Mouse (Mus musculus) limb, embryonic 11.5 days (tissue): Measurements from ENCODE around the gene Pycr2. TPM values are rescaled to one million over a fixed set of nuclear protein-coding genes. Genes with fewer than 3 reads are reported as not detected.

ENCODE experiments used
- ATAC-seq: fragments of 200-750 bp; cut with Nextera tagmentation; 2 replicates; pipeline ENCODE4 v1.8.0; 2017; ENCODE audit warnings: low read depth; ENCODE audit not compliant: insufficient number of reproducible peaks, low FRiP score, low TSS enrichment
- DNase-seq: peaks from one replicate; pipeline ENCODE4 v3.0.0-alpha.2; 2015; ENCODE audit warnings: low spot score
- H3K27ac ChIP-seq: fragments of 300-500 bp; sonication (generic); replicated peaks from 2 replicates; pipeline ENCODE4 v1.5.1; 2014; ENCODE audit warnings: low read depth, mild to moderate bottlenecking, low read length
- H3K27me3 ChIP-seq: fragments of 300-500 bp; sonication (generic); 2 replicates; pipeline ENCODE4 v1.6.1; 2014; ENCODE audit warnings: mild to moderate bottlenecking, low read length, mixed read lengths; ENCODE audit not compliant: control insufficient read depth, insufficient read depth
- H3K36me3 ChIP-seq: fragments of 300-500 bp; sonication (generic); 2 replicates; pipeline ENCODE4 v1.6.1; 2014; ENCODE audit warnings: mild to moderate bottlenecking, low read length, moderate library complexity, mixed read lengths; ENCODE audit not compliant: control insufficient read depth, insufficient read depth
- H3K4me1 ChIP-seq: fragments of 300-500 bp; sonication (generic); 2 replicates; pipeline ENCODE4 v1.6.1; 2014; ENCODE audit warnings: low read length, mixed read lengths; ENCODE audit not compliant: control insufficient read depth, insufficient read depth
- H3K4me2 ChIP-seq: fragments of 300-500 bp; sonication (generic); 2 replicates; pipeline ENCODE4 v1.6.1; 2014; ENCODE audit warnings: low read depth, mild to moderate bottlenecking, moderate library complexity; ENCODE audit not compliant: severe bottlenecking
- H3K4me3 ChIP-seq: fragments of 300-500 bp; sonication (generic); 2 replicates; pipeline ENCODE4 v1.5.1; 2014; ENCODE audit warnings: low read depth, low read length
- H3K9ac ChIP-seq: fragments of 300-500 bp; sonication (generic); 2 replicates; pipeline ENCODE4 v1.6.1; 2014; ENCODE audit warnings: mild to moderate bottlenecking, low read length
- H3K9me3 ChIP-seq: fragments of 300-500 bp; sonication (generic); 2 replicates; pipeline ENCODE4 v1.6.1; 2016; ENCODE audit warnings: low read length; ENCODE audit not compliant: control insufficient read depth
- WGBS: fragments of 180-500 bp; shearing (Covaris S2); extraction: QIAGEN DNeasy Blood & Tissue Kit; methylation state at CpG from one replicate; pipeline ENCODE4 v1.1.7; 2014; 5-methylcytosine and 5-hydroxymethylcytosine counted together
- polyA plus RNA-seq: library from polyadenylated mRNA; unstranded; fragments of >200 nt; fragmentation: Nextera tagmentation; extraction: Ambion mirVana; gene quantifications from 2 replicates; pipeline ENCODE4 v1.2.1, GENCODE M21; 2014

Pycr2 gene
- polyA plus RNA-seq = 120 and 137 TPM in 2 replicates

DNA sequence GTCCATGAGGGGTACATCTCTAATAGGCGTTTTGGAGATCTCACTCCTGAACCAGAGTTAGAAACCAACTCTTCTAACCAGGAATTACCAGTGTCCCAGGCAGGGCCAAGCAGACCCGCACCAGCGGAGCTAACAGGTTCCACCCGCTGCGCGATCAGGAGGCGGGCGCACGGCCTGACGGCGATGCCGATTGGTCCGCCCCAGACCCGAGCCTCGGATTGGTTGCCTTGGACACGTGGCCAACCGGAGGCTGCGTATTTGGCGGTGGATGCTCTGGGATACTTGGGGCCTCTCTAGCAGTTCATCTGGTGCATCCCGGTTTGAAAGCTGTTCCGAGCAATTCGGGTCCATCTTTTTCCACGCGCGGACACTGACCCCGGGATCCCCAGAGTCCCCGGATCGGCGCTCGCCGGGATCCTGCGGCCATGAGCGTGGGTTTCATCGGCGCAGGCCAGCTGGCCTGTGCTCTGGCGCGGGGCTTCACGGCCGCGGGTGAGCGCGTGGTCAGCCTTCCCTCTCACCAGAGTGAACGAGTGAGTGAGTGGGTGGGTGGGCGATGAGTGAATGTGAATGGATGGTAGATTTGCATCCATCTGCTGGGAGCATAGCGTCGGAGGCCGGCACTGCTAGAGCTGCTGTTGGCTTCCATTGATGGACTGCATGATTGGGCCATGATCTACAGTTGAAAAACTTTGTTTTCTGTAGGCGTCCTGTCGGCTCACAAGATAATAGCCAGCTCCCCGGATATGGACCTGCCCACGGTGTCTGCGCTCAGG, at the start of gene Pycr2:
Gene Pycr2 (plus strand): TSS at position 255 of the 776 bp plus-strand sequence.
- peak within 1 kb of the TSS; percentile 65 for H3K4me2 ChIP-seq
- ATAC-seq = peak; percentile 96
- H3K27me3 ChIP-seq = no peaks in the 10 kb centered on the region
- peak within 1 kb of the TSS; percentile 89 for H3K9ac ChIP-seq
- H3K36me3 ChIP-seq = peaks cover 20% of the 10 kb centered on the region
- no peaks in the 10 kb centered on the region for H3K9me3 ChIP-seq
- H3K4me1 ChIP-seq = peaks cover 6% of the 10 kb centered on the region; the same call in 1 of the 2 replicates
- H3K27ac ChIP-seq = peak within 1 kb of the TSS; percentile 57
- DNase-seq = peak; percentile 97
- under 1% methylated on average over 52 of the region's 52 CpGs for WGBS
- peak within 1 kb of the TSS; percentile 75 for H3K4me3 ChIP-seq

GRCm38 (mm10) chr1:180858763-180859162, 45.3 kb upstream of the Pycr2 start:
- Histone ChIP-seq H3K36me3 (peaks cover 36% of the 10 kb centered on the region), H3K27ac (no peak overlapping the region)

DNA sequence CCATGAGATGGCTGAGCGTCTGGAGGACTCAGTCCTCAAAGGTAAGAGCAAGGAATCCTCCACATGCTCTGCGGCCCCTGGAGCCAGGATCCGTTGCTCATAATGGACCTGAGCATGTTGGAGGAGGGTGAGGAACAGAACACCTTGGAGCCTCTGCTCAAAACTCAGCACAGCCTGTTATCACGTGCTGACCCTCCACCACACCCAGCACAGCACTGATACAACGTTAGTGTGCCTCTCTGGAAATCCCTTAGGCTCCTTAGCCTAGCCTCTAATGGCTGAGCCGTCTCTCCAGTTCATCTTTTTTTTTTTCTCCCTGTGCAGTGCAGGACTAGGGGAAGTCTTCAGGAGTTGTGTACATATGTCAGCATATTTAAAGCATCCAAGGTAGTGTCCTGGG, 44.1 kb upstream of the Pycr2 start:
- Histone ChIP-seq H3K9me3 (no peaks in the 10 kb centered on the region), H3K36me3 (peaks cover 35% of the 10 kb centered on the region), H3K4me3 (no peak overlapping the region), H3K27ac (no peak overlapping the region), H3K9ac (no peak overlapping the region), H3K27me3 (no peaks in the 10 kb centered on the region), H3K4me1 (no peaks in the 10 kb centered on the region), H3K4me2 (no peak overlapping the region)
- DNase-seq = no peak
- 87% methylated on average over 6 of the region's 6 CpGs for WGBS
- no peak for ATAC-seq

More at GRCm38 (mm10) chr1:180858763-180859162, 45.3 kb upstream of the Pycr2 start:
- Histone ChIP-seq H3K4me2 (no peak overlapping the region), H3K27me3 (no peaks in the 10 kb centered on the region), H3K9ac (no peak overlapping the region), H3K4me3 (no peak overlapping the region), H3K4me1 (no peaks in the 10 kb centered on the region), H3K9me3 (no peaks in the 10 kb centered on the region)
- no peak for ATAC-seq
- DNase-seq = no peak

- Histone ChIP-seq H3K9ac (no peak overlapping the region), H3K4me2 (no peak overlapping the region), H3K9me3 (no peaks in the 10 kb centered on the region), H3K4me1 (no peaks in the 10 kb centered on the region), H3K36me3 (peaks cover 35% of the 10 kb centered on the region), H3K27ac (no peak overlapping the region), H3K27me3 (no peaks in the 10 kb centered on the region), H3K4me3 (no peak overlapping the region)
- 36% methylated on average over 1 of the region's 1 CpGs for WGBS
- DNase-seq = no peak
- no peak for ATAC-seq
These were observed 40.5 kb upstream of the Pycr2 start for GRCm38 (mm10) chr1:180863606-180864005.

- no peak overlapping the region for H3K4me3 ChIP-seq
- DNase-seq = no peak
- ATAC-seq = no peak
- H3K27ac ChIP-seq = no peak overlapping the region
- H3K27me3 ChIP-seq = no peaks in the 10 kb centered on the region
- no peaks in the 10 kb centered on the region for H3K9me3 ChIP-seq
- peaks cover 24% of the 10 kb centered on the region for H3K36me3 ChIP-seq
- H3K4me1 ChIP-seq = no peaks in the 10 kb centered on the region
- no peak overlapping the region for H3K9ac ChIP-seq
- H3K4me2 ChIP-seq = no peak overlapping the region
- 93% methylated on average over 7 of the region's 7 CpGs for WGBS
These were observed 38.1 kb upstream of the Pycr2 start for GRCm38 (mm10) chr1:180866001-180866400.

DNA sequence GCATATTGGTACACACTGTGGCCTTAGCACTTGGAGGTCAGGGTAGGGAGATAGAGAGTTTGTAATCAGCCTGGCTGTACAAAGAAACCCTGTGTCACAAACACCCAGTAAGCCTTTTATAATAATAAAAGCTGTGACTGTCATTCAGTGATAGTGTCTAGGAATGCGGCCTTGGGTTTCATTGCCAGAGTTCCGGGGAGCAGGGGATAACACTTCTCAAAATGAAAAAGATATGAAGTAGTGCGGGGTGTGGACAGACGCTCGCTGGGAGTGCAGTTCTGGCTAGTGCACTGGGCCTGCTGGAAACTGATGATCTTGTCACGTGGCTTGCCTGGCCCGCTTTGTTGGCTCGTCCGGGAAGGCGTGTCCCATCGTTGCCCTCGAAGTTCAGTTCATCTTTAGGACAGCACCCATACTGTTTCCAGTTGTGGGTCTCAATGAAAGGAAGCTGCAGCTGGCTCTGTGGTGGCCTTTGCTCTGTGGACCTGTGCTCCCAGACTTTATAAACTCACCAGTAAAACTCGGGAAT, 33.9 kb upstream of the Pycr2 start:
- no peaks in the 10 kb centered on the region for H3K27me3 ChIP-seq
- H3K4me2 ChIP-seq = no peak overlapping the region
- H3K9me3 ChIP-seq = no peaks in the 10 kb centered on the region
- no peak overlapping the region for H3K27ac ChIP-seq
- no peak for DNase-seq
- H3K9ac ChIP-seq = no peak overlapping the region
- no peaks in the 10 kb centered on the region for H3K4me1 ChIP-seq
- ATAC-seq = no peak
- no peak overlapping the region for H3K4me3 ChIP-seq
- peaks cover 11% of the 10 kb centered on the region for H3K36me3 ChIP-seq
- WGBS = 74% methylated on average over 13 of the region's 13 CpGs

- ATAC-seq (no peak), DNase-seq (peak; percentile 75)
- no peak overlapping the region for H3K4me2 ChIP-seq
- H3K4me3 ChIP-seq = no peak overlapping the region
- 21% methylated on average over 9 of the region's 9 CpGs for WGBS
- no peak overlapping the region for H3K27ac ChIP-seq
- no peaks in the 10 kb centered on the region for H3K9me3 ChIP-seq
- no peak overlapping the region for H3K9ac ChIP-seq
- H3K36me3 ChIP-seq = no peaks in the 10 kb centered on the region
- H3K27me3 ChIP-seq = no peaks in the 10 kb centered on the region
- H3K4me1 ChIP-seq = no peaks in the 10 kb centered on the region
These were observed 30.1 kb upstream of the Pycr2 start for GRCm38 (mm10) chr1:180873861-180874484.

DNA sequence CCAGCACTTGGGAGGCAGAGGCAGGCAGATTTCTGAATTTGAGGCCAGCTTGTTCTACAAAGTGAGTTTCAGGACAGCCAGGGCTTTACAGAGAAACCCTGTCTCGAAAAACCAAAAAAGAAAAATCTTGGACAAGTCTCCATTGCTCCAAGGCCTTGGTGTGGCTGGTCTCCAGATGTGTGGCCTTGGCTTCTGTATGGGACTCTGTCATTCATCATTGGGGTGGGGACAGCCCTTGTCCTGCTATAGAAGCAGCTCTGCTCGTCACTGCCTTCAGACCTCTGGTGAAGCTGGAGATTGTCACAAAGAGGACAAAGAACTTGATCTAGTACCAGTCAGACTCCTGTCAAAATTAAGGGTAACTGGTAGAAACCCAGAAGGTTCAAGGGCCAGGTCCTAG, 29.5 kb upstream of the Pycr2 start:
- H3K27ac ChIP-seq = no peak overlapping the region
- no peaks in the 10 kb centered on the region for H3K36me3 ChIP-seq
- no peaks in the 10 kb centered on the region for H3K9me3 ChIP-seq
- H3K4me3 ChIP-seq = no peak overlapping the region
- no peaks in the 10 kb centered on the region for H3K4me1 ChIP-seq
- no peak overlapping the region for H3K9ac ChIP-seq
- H3K27me3 ChIP-seq = no peaks in the 10 kb centered on the region
- DNase-seq (no peak), ATAC-seq (no peak)
- no peak overlapping the region for H3K4me2 ChIP-seq
- 72% methylated on average over 2 of the region's 2 CpGs for WGBS
